Mouse (Mus musculus) inflammation-experienced regulatory T-cells, adult 6 months (primary cell): ENCODE measurements around the gene Aoc2. TPM values are rescaled to one million over a fixed set of nuclear protein-coding genes. Genes with fewer than 3 reads are reported as not detected.
"Not testable (repeated sequence)": the region's sequence is repeated elsewhere in the genome, so short reads cannot be mapped to it uniquely, and the experiment has no call there.

Experiments used
- ATAC-seq: one replicate; pipeline ENCODE4 v1.8.0; 2017
- polyA plus RNA-seq, 3 experiments: library from polyadenylated mRNA; unstranded; fragments of 100-300 nt; shearing (Covaris generic); gene quantifications; one replicate each; pipeline ENCODE4 v1.2.1; 2017

Gene Aoc2
- polyA plus RNA-seq, 3 experiments from 2014 or later, result 2.5 to 12.3 (median 4.9) TPM

DNA sequence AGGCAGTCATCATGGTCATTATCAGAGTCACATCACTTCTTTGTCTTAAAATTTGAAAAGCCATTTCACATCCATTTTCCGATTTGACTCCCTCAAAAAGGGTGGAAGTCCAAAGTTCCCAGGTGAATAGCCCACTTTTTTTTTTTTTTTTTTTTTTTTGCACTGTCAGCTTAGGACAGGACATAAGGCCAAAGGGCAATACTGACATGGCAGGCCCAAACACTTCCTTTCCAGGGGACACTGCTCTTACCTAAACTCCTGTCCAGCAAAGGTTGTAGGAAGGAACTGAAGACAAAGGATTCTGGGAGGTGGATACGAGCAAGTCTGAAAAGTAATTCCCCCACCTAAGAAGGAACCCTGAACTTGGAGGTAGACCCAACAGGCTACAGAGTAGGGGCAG is 31.1 kb downstream of the Aoc2 start:
- no peak for ATAC-seq

DNA sequence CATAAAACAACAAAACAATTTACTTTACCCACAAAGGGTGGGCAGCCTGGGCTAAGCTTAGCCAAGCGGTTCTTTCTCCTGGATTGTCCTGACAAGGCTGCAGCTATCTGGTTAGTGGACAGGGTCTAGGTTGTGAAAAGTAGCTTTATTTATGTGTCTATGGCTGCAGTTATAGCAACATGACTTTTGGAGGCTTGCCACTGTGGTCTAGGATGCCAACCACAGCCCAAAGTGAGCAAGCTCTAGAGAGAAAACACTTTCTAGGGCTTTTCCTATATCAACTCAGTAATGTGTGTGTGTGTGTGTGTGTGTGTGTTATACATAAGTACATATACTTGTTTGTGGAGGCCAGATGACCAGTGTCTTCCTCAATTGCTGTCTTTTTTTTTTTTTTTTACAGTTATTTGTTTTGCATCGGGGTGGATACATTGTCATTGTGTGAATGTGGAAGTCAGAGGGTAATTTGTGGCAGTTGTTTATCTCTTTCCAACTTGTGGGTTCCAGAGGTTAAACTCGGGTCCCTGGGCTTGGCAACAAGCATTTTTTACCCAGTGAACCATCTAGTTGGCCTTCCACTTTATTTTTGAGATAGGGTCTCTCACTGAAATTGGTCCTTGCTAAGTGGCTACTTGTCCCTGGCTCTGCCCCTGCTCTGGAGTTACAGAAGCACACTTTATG is 32.8 kb downstream of the Aoc2 start:
- ATAC-seq, result no peak

DNA sequence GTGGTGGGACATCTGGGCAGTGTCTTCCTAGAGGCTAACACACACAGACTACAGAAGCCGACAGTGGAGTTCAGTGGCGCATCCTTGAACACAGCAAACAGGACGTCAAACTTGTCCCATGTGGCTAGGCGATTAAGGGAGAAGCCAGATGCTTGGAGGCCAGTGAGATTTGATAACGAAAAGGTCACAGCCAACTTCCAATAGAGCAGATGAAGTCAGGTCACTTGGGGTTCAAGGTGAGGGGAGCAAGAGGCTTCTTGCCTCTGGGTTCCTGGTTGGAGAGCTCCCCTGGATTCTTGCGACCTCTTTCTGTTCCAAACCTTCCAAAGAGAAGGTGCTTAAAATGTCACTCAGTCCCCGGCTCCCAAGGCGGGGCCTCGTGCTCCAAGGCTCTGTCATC is 34.9 kb downstream of the Aoc2 start:
- no peak for ATAC-seq

DNA sequence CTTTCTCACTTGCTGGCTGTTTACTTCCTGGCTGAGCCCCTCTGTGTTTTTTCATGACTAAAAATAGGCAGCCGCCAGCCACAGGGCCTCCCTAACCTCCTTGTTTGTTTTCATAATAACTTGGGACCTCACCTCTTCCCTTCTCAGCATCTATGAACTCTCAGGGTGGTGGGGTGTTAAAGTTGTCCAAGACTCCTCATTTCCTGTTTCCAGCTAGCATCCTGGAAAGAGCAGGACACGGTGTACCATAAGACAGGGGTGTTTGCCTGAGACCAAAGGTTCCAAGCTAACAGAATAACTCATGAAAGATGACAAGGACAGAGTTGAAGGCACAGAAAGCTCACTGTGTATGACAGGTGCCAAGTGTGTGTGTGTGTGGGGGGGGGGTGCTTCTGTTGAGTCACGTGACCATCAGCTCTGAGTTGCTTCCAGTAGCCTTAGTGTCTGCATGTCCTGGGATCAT is 35.8 kb downstream of the Aoc2 start:
- no peak for ATAC-seq

DNA sequence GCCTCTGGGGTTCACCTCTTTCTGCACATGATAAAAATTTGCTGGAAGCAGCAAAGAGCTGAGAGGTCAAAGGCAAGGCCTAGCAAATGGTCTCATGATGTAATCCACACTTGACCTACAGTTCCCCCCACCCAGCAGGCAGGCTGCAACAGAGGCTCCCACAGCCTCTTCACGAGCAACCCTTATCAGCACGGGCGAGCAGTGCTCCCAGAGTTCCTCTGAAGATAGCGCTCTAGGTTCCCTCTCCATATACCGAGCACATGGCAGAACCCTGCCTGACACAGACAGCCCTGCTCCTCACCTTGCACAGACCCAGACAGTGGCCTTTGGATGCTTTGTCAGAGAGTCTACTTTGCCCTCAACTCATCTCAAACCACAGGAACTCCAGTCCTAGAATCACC is 39.7 kb downstream of the Aoc2 start:
- ATAC-seq, result no peak

DNA sequence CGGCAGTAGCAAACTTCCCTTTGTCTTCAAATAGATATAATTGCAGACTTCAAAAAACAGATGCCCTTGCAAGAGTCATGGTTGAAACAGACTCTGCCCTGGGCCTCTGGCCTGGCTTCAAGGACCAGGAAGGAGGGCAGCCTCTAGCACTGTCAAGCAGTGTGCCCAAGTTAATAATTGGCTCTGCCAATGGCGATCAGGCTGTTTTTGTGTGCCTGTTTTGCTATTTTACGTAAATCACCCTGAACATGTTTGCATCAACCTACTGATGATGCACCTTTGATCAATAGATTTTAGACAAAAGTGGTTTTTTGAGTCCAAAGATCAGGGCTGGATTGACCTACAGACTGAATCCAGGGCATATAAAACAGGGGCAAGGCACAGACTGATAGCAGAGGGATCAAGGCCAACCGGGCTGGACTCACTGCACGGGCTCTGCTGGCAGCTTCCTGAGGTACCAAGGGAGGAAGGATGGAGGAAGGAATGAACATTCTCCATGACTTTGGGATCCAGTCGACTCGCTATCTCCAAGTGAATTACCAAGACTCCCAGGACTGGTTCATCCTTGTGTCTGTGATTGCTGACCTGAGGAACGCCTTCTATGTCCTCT is 42.6 kb downstream of the Aoc2 start, which contains the start of gene G6pc:
Gene G6pc, plus strand, starts transcription at position 236 of the 610 bp plus-strand sequence.
- no peak for ATAC-seq

DNA sequence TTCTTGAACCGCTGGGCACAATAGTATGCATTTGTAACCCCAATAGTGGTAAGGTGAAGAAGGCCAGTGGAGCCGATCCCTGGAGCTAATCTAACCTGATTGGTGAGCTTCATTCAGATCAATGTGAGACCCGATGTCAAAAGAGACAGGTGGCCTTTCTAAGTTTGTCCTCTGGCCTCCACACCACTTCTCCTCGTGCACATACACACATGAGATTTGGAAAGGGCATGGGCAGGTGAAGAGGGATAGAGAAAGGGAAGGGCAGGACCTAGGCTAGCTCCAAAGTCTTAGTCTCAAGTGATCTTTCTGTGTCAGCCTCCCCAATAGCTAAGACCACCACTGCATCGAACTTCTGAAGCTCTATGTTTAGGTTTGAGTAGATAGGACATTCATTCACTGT is 45.3 kb downstream of the Aoc2 start:
- ATAC-seq, result no peak

DNA sequence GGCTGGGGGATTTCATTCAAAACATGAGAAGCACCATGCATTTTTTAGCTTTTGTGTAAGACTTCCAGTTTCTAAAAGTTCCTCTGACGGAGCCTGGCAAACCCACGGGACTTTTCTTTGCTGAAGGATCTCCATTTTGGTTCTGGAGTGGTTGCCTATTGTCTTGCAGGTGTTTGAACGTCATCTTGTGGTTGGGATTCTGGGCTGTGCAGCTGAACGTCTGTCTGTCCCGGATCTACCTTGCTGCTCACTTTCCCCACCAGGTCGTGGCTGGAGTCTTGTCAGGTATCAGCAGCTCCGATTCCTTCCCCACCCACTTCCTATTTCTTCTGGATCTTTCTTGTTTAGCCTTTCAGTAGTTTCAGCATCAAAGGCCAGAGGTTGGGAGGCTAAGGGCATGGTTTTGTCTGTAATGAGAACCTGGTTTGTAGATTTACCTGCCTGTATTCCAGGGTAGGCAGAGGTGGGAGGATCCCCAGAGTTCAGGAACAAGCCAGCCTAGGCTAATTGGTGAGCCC is 49.6 kb downstream of the Aoc2 start:
- ATAC-seq, result no peak

DNA sequence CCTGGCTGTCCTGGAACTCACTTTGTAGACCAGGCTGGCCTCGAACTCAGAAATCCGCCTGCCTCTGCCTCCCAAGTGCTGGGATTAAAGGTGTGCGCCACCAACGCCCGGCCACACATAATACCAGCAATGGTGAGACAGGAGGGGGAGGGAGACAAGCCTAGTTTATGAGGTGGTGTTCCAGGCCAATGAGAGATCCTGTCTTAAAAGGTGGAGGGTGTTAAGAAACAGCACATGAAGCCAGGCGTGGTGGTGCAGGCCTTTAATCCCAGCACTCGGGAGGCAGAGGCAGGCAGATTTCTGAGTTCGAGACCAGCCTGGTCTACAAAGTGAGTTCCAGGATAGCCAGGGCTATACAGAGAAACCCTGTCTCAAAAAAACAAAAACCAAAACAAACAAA is 53.3 kb downstream of the Aoc2 start:
- ATAC-seq, result not testable (repeated sequence)

DNA sequence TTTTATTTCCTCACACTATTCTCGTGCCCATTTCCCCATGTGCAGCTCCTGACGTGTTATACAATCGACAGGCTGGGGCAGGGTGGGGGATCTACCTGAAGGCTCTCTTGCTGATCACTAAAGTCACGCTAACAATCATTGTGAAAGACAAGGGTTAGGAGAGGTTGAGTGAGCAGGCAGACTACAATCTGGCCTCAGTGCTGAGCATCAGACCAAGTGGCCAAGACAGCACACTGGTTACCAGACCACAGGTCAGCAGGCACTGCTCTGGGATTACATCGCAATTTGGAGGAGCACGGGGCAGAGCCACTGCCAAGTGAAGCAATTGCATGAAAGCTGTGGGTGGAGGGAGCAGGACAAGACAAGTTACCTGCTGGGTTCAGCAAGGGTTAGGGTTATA is 54.1 kb downstream of the Aoc2 start:
- ATAC-seq, result no peak

Other genes starting within 250 kb of the Aoc2 start
- under 1 TPM in 1 of 3 experiments, not detected in 2; 0.26 TPM for gene Hsd17b1, start 246.7 kb upstream of the Aoc2 start, polyA plus RNA-seq
- 10 to 100 TPM; 16.5 to 21.0 (median 18.2) TPM for gene Coasy, start 242.5 kb upstream of the Aoc2 start, polyA plus RNA-seq
- gene Mlx, start 237.8 kb upstream of the Aoc2 start, polyA plus RNA-seq, result 10 to 100 TPM; 61.9 to 74.3 (median 66.5) TPM
- gene Psmc3ip, start 229.6 kb upstream of the Aoc2 start, polyA plus RNA-seq, result 10 to 100 TPM in 1 of 3 experiments, 1 to 10 TPM in 2; 7.7 to 19.7 (median 10.0) TPM
- gene Retreg3, start 205.2 kb upstream of the Aoc2 start, polyA plus RNA-seq, result 10 to 100 TPM; 15.1 to 26.8 (median 21.4) TPM
- 10 to 100 TPM; 24.7 to 32.4 (median 24.7) TPM for gene Tubg1, start 205.1 kb upstream of the Aoc2 start, polyA plus RNA-seq
- gene Tubg2, start 169.2 kb upstream of the Aoc2 start, polyA plus RNA-seq, result 1 to 10 TPM; 1.2 to 1.8 (median 1.5) TPM
- gene Cntnap1, start 154.5 kb upstream of the Aoc2 start, polyA plus RNA-seq, result under 1 TPM in 2 of 3 experiments, not detected in 1; 0.09 to 0.15 TPM
- not detected for gene Plekhh3, start 153.7 kb upstream of the Aoc2 start, polyA plus RNA-seq
- under 1 TPM in 2 of 3 experiments, not detected in 1; 0.33 to 0.55 TPM for gene Ccr10, start 149.6 kb upstream of the Aoc2 start, polyA plus RNA-seq
- gene Ezh1, start 98.6 kb upstream of the Aoc2 start, polyA plus RNA-seq, result 10 to 100 TPM; 38.0 to 70.6 (median 62.7) TPM
- gene Ramp2, start 79.0 kb upstream of the Aoc2 start, polyA plus RNA-seq, result not detected
- 100 to 1,000 TPM; 134 to 144 (median 138) TPM for gene Vps25, start 71.4 kb upstream of the Aoc2 start, polyA plus RNA-seq
- gene Wnk4, start 64.5 kb upstream of the Aoc2 start, polyA plus RNA-seq, result 1 to 10 TPM in 1 of 3 experiments, under 1 TPM in 1, not detected in 1; 0.75 to 2.9 TPM
- gene Cntd1, start 46.1 kb upstream of the Aoc2 start, polyA plus RNA-seq, result 1 to 10 TPM in 1 of 3 experiments, under 1 TPM in 2; 0.63 to 1.2 (median 0.71) TPM
- gene Coa3, start 45.9 kb upstream of the Aoc2 start, polyA plus RNA-seq, result 100 to 1,000 TPM; 129 to 132 (median 131) TPM
- 10 to 100 TPM; 62.1 to 87.3 (median 74.1) TPM for gene Becn1, start 22.8 kb upstream of the Aoc2 start, polyA plus RNA-seq
- 10 to 100 TPM; 25.8 to 37.6 (median 36.8) TPM for gene Psme3, start 8.8 kb upstream of the Aoc2 start, polyA plus RNA-seq
- not detected for gene Aoc3, start 5.5 kb downstream of the Aoc2 start, polyA plus RNA-seq
- gene G6pc, start 42.5 kb downstream of the Aoc2 start, polyA plus RNA-seq, result not detected
- gene Aarsd1, start 92.6 kb downstream of the Aoc2 start, polyA plus RNA-seq, result 10 to 100 TPM; 34.2 to 43.2 (median 40.5) TPM
- gene Gm27029, start 99.7 kb downstream of the Aoc2 start, polyA plus RNA-seq, result 1 to 10 TPM in 1 of 3 experiments, under 1 TPM in 2; 0.46 to 1.3 (median 0.57) TPM
- gene Rundc1, start 100.0 kb downstream of the Aoc2 start, polyA plus RNA-seq, result 1 to 10 TPM; 6.7 to 7.2 (median 6.9) TPM
- 1 to 10 TPM; 1.6 to 2.2 (median 2.1) TPM for gene Ptges3l, start 100.3 kb downstream of the Aoc2 start, polyA plus RNA-seq
- 100 to 1,000 TPM; 523 to 733 (median 603) TPM for gene Rpl27, start 117.2 kb downstream of the Aoc2 start, polyA plus RNA-seq
- gene Ifi35, start 123.3 kb downstream of the Aoc2 start, polyA plus RNA-seq, result 100 to 1,000 TPM; 143 to 171 (median 153) TPM
- not detected for gene Rnd2, start 139.9 kb downstream of the Aoc2 start, polyA plus RNA-seq
- 1 to 10 TPM; 1.7 to 2.5 (median 1.9) TPM for gene Vat1, start 141.2 kb downstream of the Aoc2 start, polyA plus RNA-seq
- 10 to 100 TPM in 1 of 3 experiments, 1 to 10 TPM in 2; 2.8 to 13.3 (median 3.8) TPM for gene Brca1, start 226.9 kb downstream of the Aoc2 start, polyA plus RNA-seq
- 10 to 100 TPM; 53.2 to 76.6 (median 56.5) TPM for gene Nbr1, start 227.1 kb downstream of the Aoc2 start, polyA plus RNA-seq